Mouse (Mus musculus) thymus, adult 2 months (tissue): Measurements from ENCODE around the gene Gm49416. TPM values are rescaled to one million over a fixed set of nuclear protein-coding genes. Genes with fewer than 3 reads are reported as not detected.
"Not testable (repeated sequence)": the region's sequence is repeated elsewhere in the genome, so short reads cannot be mapped to it uniquely, and the experiment has no call there.

ENCODE experiments used
- DNase-seq: peaks from one replicate; pipeline ENCODE4 v3.0.0; 2021
- H3K27ac ChIP-seq: fragments of 200-500 bp; 2 replicates; pipeline ENCODE4 v1.5.1; 2012; ENCODE audit warnings: low read length, control low read depth; ENCODE audit not compliant: control insufficient read depth, insufficient read depth
- H3K27me3 ChIP-seq: fragments of 200-500 bp; 2 replicates; pipeline ENCODE4 v1.6.1; 2012; ENCODE audit warnings: mild to moderate bottlenecking, low read length, moderate library complexity, mixed read lengths; ENCODE audit not compliant: control insufficient read depth, insufficient read depth
- H3K36me3 ChIP-seq: fragments of 200-500 bp; 2 replicates; pipeline ENCODE4 v1.6.1; 2012; ENCODE audit warnings: mild to moderate bottlenecking, low read length, moderate library complexity; ENCODE audit not compliant: control insufficient read depth, insufficient read depth
- H3K4me1 ChIP-seq: fragments of 200-500 bp; replicated peaks from 2 replicates; pipeline ENCODE4 v1.6.1; 2012; ENCODE audit warnings: low read length; ENCODE audit not compliant: control insufficient read depth, insufficient read depth
- H3K4me3 ChIP-seq: fragments of 200-500 bp; 2 replicates; pipeline ENCODE4 v1.5.1; 2012; ENCODE audit warnings: mild to moderate bottlenecking, low read length, control low read depth, moderate library complexity; ENCODE audit not compliant: control insufficient read depth, insufficient read depth
- CTCF ChIP-seq: fragments of 200-500 bp; IDR thresholded peaks from 2 replicates; pipeline ENCODE4 v1.5.1; 2012; ENCODE audit warnings: mild to moderate bottlenecking, control low read depth, low read length, moderate library complexity, borderline replicate concordance; ENCODE audit not compliant: control insufficient read depth, poor library complexity, insufficient read depth; ENCODE audit errors: extremely low read depth
- POLR2A ChIP-seq: fragments of 200-500 bp; IDR thresholded peaks from 2 replicates; pipeline ENCODE4 v1.6.1; 2012; ENCODE audit warnings: mild to moderate bottlenecking, low read length, control low read depth, moderate library complexity; ENCODE audit not compliant: control insufficient read depth, poor library complexity, insufficient read depth; ENCODE audit errors: extremely low read depth
- WGBS: fragments of 180-500 bp; shearing (Covaris S2); methylation state at CpG from one replicate; pipeline ENCODE4 v1.1.7; 2018; 5-methylcytosine and 5-hydroxymethylcytosine counted together
- polyA plus RNA-seq: library from polyadenylated mRNA; depleted of rRNA; stranded (reverse); fragments of >200 nt; gene quantifications from 2 replicates; pipeline ENCODE4 v1.2.3, GENCODE M21; 2012

The Gm49416 gene
- polyA plus RNA-seq, 1 experiment, result not detected

- WGBS, result 33% methylated on average over 4 of the region's 4 CpGs
- Histone ChIP-seq H3K36me3 (no peaks in the 10 kb centered on the region), H3K4me1 (no peaks in the 10 kb centered on the region), H3K27ac (no peak overlapping the region), H3K4me3 (no peak overlapping the region), H3K27me3 (no peaks in the 10 kb centered on the region)
- peak; percentile 50 for DNase-seq
- no peak for TF ChIP-seq POLR2A
- TF ChIP-seq CTCF, result no peak
Measured at GRCm38 (mm10) chr19:8857689-8858088, 31.0 kb upstream of the Gm49416 start.

GRCm38 (mm10) chr19:8859018-8859417, 29.7 kb upstream of the Gm49416 start:
- no peak overlapping the region for H3K4me3 ChIP-seq
- TF ChIP-seq POLR2A, result no peak
- TF ChIP-seq CTCF, result no peak
- H3K36me3 ChIP-seq, result no peaks in the 10 kb centered on the region
- WGBS, result 39% methylated on average over 1 of the region's 1 CpGs
- H3K27me3 ChIP-seq, result no peaks in the 10 kb centered on the region
- H3K27ac ChIP-seq, result no peak overlapping the region
- H3K4me1 ChIP-seq, result no peaks in the 10 kb centered on the region
- DNase-seq, result peak; percentile 61

GRCm38 (mm10) chr19:8864265-8864664, 24.5 kb upstream of the Gm49416 start:
- Histone ChIP-seq H3K27me3 (no peaks in the 10 kb centered on the region), H3K4me3 (no peak overlapping the region), H3K27ac (no peak overlapping the region), H3K36me3 (no peaks in the 10 kb centered on the region), H3K4me1 (no peaks in the 10 kb centered on the region)
- 90% methylated on average over 6 of the region's 6 CpGs for WGBS
- DNase-seq, result no peak
- TF ChIP-seq CTCF (no peak), POLR2A (no peak)

GRCm38 (mm10) chr19:8870381-8870780, 18.3 kb upstream of the Gm49416 start:
- H3K4me1 ChIP-seq, H3K27me3 ChIP-seq, H3K27ac ChIP-seq, DNase-seq, H3K4me3 ChIP-seq: not testable (repeated sequence)
- H3K36me3 ChIP-seq, result peaks cover 18% of the 10 kb centered on the region
- 66% methylated on average over 3 of the region's 3 CpGs for WGBS

GRCm38 (mm10) chr19:8870838-8871237, 17.9 kb upstream of the Gm49416 start:
- Histone ChIP-seq H3K27me3 (no peaks in the 10 kb centered on the region), H3K27ac (peak overlapping the region; percentile 35), H3K36me3 (peaks cover 18% of the 10 kb centered on the region), H3K4me3 (peak overlapping the region; percentile 92), H3K4me1 (peaks cover 9% of the 10 kb centered on the region)
- 24% methylated on average over 9 of the region's 9 CpGs for WGBS
- TF ChIP-seq POLR2A (no peak), CTCF (no peak)
- DNase-seq, result no peak

- H3K27ac ChIP-seq, result peak within 1 kb of the TSS; percentile 35
- H3K4me3 ChIP-seq, result peak within 1 kb of the TSS; percentile 92
- peak; percentile 99 for DNase-seq
- peaks cover 18% of the 10 kb centered on the region for H3K36me3 ChIP-seq
- TF ChIP-seq POLR2A (peak; percentile 63; the same call in 1 of the 2 replicates), CTCF (0 out of 2 replicates have a peak, but pooled peaks have one; percentile 21)
- peaks cover 9% of the 10 kb centered on the region for H3K4me1 ChIP-seq
- WGBS, result under 1% methylated on average over 59 of the region's 59 CpGs
- H3K27me3 ChIP-seq, result no peaks in the 10 kb centered on the region
Measured at GRCm38 (mm10) chr19:8871267-8872186, 17.2 kb upstream of the Gm49416 start, which contains the start of gene Ubxn1. Gene Ubxn1, plus strand, starts transcription at chr19:8871496.

- TF ChIP-seq CTCF (no peak), POLR2A (no peak)
- no peak for DNase-seq
- Histone ChIP-seq H3K36me3 (peaks cover 18% of the 10 kb centered on the region), H3K4me1 (peaks cover 9% of the 10 kb centered on the region), H3K4me3 (peak overlapping the region; percentile 92), H3K27ac (no peak overlapping the region), H3K27me3 (no peaks in the 10 kb centered on the region)
- 77% methylated on average over 10 of the region's 10 CpGs for WGBS
Measured at GRCm38 (mm10) chr19:8872266-8872840, 16.4 kb upstream of the Gm49416 start.
